Mouse (Mus musculus) liver, adult 2 months (tissue): Measurements from ENCODE around the gene Pyroxd2. TPM values are rescaled to one million over a fixed set of nuclear protein-coding genes. Genes with fewer than 3 reads are reported as not detected.

ENCODE experiments used
- DNase-seq: peaks from one replicate; pipeline ENCODE4 v3.0.0-alpha.2; 2011; ENCODE audit warnings: low read depth, low spot score; ENCODE audit errors: extremely low read depth
- H3K27ac ChIP-seq: fragments of 200-500 bp; replicated peaks from 2 replicates; pipeline ENCODE4 v1.5.1; 2012; ENCODE audit warnings: low read depth, mild to moderate bottlenecking, control low read depth, inconsistent platforms, low read length; ENCODE audit not compliant: insufficient read depth
- H3K27me3 ChIP-seq: fragments of 200-500 bp; 2 replicates; pipeline ENCODE4 v1.6.1; 2012; ENCODE audit warnings: mild to moderate bottlenecking, moderate library complexity, low read length, inconsistent platforms; ENCODE audit not compliant: control insufficient read depth, insufficient read depth
- H3K36me3 ChIP-seq: fragments of 200-500 bp; 2 replicates; pipeline ENCODE4 v1.6.1; 2012; ENCODE audit warnings: low read length, inconsistent platforms; ENCODE audit not compliant: control insufficient read depth, insufficient read depth
- H3K4me1 ChIP-seq: fragments of 200-500 bp; 2 replicates; pipeline ENCODE4 v1.6.1; 2011; ENCODE audit warnings: low read length; ENCODE audit not compliant: control insufficient read depth, insufficient read depth
- H3K4me3 ChIP-seq: fragments of 200-500 bp; 2 replicates; pipeline ENCODE4 v1.5.1; 2011; ENCODE audit warnings: low read depth, mild to moderate bottlenecking, control low read depth, low read length, moderate library complexity; ENCODE audit not compliant: insufficient read depth
- H3K79me2 ChIP-seq: fragments of 200-500 bp; 2 replicates; pipeline ENCODE4 v1.6.1; 2012; ENCODE audit warnings: inconsistent platforms, mild to moderate bottlenecking, low read length, moderate library complexity; ENCODE audit not compliant: control insufficient read depth, insufficient read depth
- H3K9ac ChIP-seq: fragments of 200-500 bp; 2 replicates; pipeline ENCODE4 v1.6.1; 2012; ENCODE audit warnings: low read depth, mild to moderate bottlenecking, control low read depth, inconsistent platforms, low read length
- CTCF ChIP-seq: fragments of 200-500 bp; IDR thresholded peaks from 2 replicates; pipeline ENCODE4 v1.5.1; 2011; ENCODE audit warnings: low read depth, low read length, control low read depth
- POLR2A ChIP-seq: fragments of 200-500 bp; IDR thresholded peaks from 2 replicates; pipeline ENCODE4 v1.6.1; 2011; ENCODE audit warnings: low read length, control low read depth; ENCODE audit not compliant: insufficient read depth; ENCODE audit errors: extremely low read depth
- WGBS: fragments of 180-500 bp; shearing (Covaris S2); methylation state at CpG from one replicate; pipeline ENCODE4 v1.1.7; 2018; 5-methylcytosine and 5-hydroxymethylcytosine counted together
- polyA plus RNA-seq: library from polyadenylated mRNA; depleted of rRNA; stranded (reverse); fragments of >200 nt; gene quantifications from 2 replicates; pipeline ENCODE4 v1.2.3, GENCODE M21; 2012; rRNA removed
- total RNA-seq: library from RNA; depleted of rRNA; stranded (reverse); fragments of >200 nt; gene quantifications from 2 replicates; pipeline ENCODE4 v1.2.3, GENCODE M21; 2014; rRNA removed

The Pyroxd2 gene
- total RNA-seq (6.6 and 9.2 TPM in 2 replicates), polyA plus RNA-seq (14.8 and 18.3 TPM in 2 replicates)

GRCm38 (mm10) chr19:42752363-42752931 is at the start of gene Pyroxd2:
Gene Pyroxd2, minus strand, starts transcription at chr19:42752775.
- Histone ChIP-seq H3K36me3 (no peaks in the 10 kb centered on the region), H3K9ac (peak within 1 kb of the TSS; percentile 80), H3K4me1 (peaks cover 6% of the 10 kb centered on the region), H3K27ac (peak within 1 kb of the TSS; percentile 82), H3K27me3 (no peaks in the 10 kb centered on the region), H3K79me2 (no peaks in the 10 kb centered on the region), H3K4me3 (peak within 1 kb of the TSS; percentile 72)
- TF ChIP-seq POLR2A = 0 out of 2 replicates have a peak, but pooled peaks have one; percentile 16
- no peak for TF ChIP-seq CTCF
- DNase-seq = peak; percentile 83
- under 1% methylated on average over 22 of the region's 22 CpGs for WGBS

GRCm38 (mm10) chr19:42797866-42798265 is 45.3 kb upstream of the Pyroxd2 start:
- DNase-seq = no peak
- TF ChIP-seq CTCF (no peak), POLR2A (no peak)
- Histone ChIP-seq H3K27ac (no peak overlapping the region), H3K79me2 (no peaks in the 10 kb centered on the region), H3K4me3 (no peak overlapping the region), H3K4me1 (no peaks in the 10 kb centered on the region), H3K36me3 (no peaks in the 10 kb centered on the region), H3K9ac (no peak overlapping the region), H3K27me3 (peaks cover 3% of the 10 kb centered on the region; the same call in 1 of the 2 replicates)
- WGBS = 69% methylated on average over 2 of the region's 2 CpGs

DNA sequence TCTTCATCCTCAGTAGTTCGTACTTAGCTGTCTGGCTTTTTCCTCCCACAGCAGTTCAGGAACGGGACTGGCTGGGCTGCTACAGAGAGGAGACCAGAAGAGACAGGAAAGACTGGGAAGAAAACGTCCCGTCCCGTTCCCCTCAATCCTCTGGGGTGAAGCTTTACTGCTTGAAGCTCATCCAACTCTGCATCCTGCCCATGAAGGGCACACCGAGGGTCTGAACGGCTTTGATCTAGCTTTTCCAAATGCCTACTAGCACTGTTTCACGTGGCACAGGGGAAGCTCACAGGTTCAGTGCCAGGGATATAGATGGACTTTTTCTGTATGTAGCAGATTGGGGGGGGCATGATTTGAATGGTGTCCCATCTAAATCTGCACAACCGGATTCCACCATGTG is 43.2 kb upstream of the Pyroxd2 start:
- Histone ChIP-seq H3K36me3 (no peaks in the 10 kb centered on the region), H3K9ac (no peak overlapping the region), H3K4me1 (no peaks in the 10 kb centered on the region), H3K79me2 (no peaks in the 10 kb centered on the region), H3K27me3 (peaks cover 3% of the 10 kb centered on the region; the same call in 1 of the 2 replicates), H3K27ac (no peak overlapping the region), H3K4me3 (no peak overlapping the region)
- 48% methylated on average over 9 of the region's 9 CpGs for WGBS
- TF ChIP-seq POLR2A = no peak
- no peak for TF ChIP-seq CTCF
- no peak for DNase-seq

DNA sequence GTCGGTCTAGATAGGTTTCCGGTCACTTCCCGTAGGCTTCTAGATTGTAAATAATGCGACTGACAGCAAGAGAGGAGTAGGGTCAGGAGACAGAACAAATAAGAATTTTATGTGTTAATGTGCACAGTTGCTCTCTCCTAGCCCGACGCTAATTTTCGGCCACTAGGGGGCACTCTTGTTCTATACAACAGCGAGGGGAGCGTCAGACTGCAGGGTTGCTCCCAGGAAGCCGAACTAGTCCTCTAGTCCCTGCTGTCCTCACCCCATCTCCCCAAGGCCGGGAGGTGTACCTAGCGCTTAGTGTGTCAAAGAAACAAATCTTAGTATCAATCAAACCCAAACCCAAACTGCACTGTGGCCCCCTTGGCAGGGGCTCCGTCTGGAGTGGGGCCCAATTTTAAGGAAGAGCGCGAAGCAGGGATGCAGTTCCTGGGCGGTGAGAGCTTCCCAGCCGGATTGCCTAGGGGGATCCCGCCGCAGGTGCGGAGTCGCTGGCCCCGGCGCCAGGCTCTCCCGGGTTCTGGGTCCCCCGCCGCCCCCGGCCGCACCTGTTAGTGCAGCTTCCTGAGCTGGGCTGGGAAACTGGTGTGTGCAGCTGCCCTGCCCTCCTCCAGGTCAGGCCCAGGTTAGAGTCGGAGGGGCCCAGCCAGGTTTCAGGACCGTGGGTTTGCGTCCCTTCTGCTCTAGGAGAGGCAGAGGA is 42.5 kb upstream of the Pyroxd2 start:
- H3K9ac ChIP-seq = peak overlapping the region; percentile 38; the same call in 1 of the 2 replicates
- no peaks in the 10 kb centered on the region for H3K4me1 ChIP-seq
- no peaks in the 10 kb centered on the region for H3K79me2 ChIP-seq
- H3K4me3 ChIP-seq = peak overlapping the region; percentile 27
- no peaks in the 10 kb centered on the region for H3K36me3 ChIP-seq
- WGBS = 5% methylated on average over 31 of the region's 31 CpGs
- H3K27me3 ChIP-seq = peaks cover 3% of the 10 kb centered on the region; the same call in 1 of the 2 replicates
- no peak overlapping the region for H3K27ac ChIP-seq
- peak; percentile 87 for TF ChIP-seq CTCF
- no peak for TF ChIP-seq POLR2A
- DNase-seq = peak; percentile 50

- TF ChIP-seq POLR2A (no peak), CTCF (no peak)
- H3K27ac ChIP-seq = no peak overlapping the region
- H3K79me2 ChIP-seq = no peaks in the 10 kb centered on the region
- H3K4me1 ChIP-seq = no peaks in the 10 kb centered on the region
- no peak overlapping the region for H3K9ac ChIP-seq
- H3K27me3 ChIP-seq = no peaks in the 10 kb centered on the region
- no peak overlapping the region for H3K4me3 ChIP-seq
- no peak for DNase-seq
- no peaks in the 10 kb centered on the region for H3K36me3 ChIP-seq
- WGBS = 53% methylated on average over 5 of the region's 5 CpGs
These were observed 35.7 kb upstream of the Pyroxd2 start for GRCm38 (mm10) chr19:42788311-42788710.

DNA sequence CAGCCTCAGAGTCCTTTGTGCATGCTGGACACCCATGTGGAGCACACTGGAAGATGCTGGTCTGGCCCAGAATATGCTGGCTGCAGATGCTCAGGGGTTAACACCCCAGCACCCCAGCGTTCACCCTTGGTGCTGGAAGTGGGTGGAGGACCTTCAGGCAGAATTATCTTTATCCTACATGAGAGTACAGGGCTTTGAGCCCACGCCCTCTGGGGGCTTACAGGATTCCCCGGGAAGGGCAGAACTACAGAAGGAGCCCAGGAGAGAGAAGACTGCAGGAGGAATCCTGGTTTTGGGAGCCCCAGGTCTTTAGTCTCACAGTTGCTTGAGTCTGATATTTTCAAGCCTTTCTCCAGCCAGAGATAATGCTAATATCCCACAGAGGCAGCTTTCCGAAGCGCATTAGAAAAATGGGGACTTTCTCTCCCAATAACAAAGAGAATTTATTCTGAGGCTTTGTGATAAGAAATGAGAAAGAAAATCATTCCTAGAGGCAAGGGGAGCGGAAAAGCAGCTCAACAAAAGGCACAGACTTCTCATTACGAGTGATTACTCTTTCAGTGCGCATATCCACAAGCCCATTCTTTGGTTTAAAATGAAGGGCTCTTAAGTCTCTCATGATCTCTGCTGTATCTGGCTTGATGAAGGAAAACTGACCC is 33.1 kb upstream of the Pyroxd2 start:
- DNase-seq = no peak
- WGBS = 55% methylated on average over 8 of the region's 8 CpGs
- Histone ChIP-seq H3K27me3 (no peaks in the 10 kb centered on the region), H3K79me2 (no peaks in the 10 kb centered on the region), H3K4me3 (no peak overlapping the region), H3K9ac (no peak overlapping the region), H3K27ac (no peak overlapping the region), H3K4me1 (no peaks in the 10 kb centered on the region), H3K36me3 (no peaks in the 10 kb centered on the region)
- no peak for TF ChIP-seq POLR2A
- TF ChIP-seq CTCF = no peak
